Mouse (Mus musculus): ENCODE measurements around the gene Nid2.

Nid2 gene

GRCm38 (mm10) chr14:19740147-19740738 lies 10.8 kb upstream of the Nid2 start:
- ATAC-seq (ENCODE audit: insufficient number of reproducible peaks, low FRiP score, low TSS enrichment): no peak

- ATAC-seq (ENCODE audit: insufficient number of reproducible peaks, low FRiP score, low TSS enrichment): no peak
Observed at GRCm38 (mm10) chr14:19744876-19745275, 6.2 kb upstream of the Nid2 start.

- no peak for ATAC-seq (ENCODE audit: insufficient number of reproducible peaks, low FRiP score, low TSS enrichment)
Observed at GRCm38 (mm10) chr14:19746232-19746631, 4.8 kb upstream of the Nid2 start.

GRCm38 (mm10) chr14:19746731-19747130 lies 4.3 kb upstream of the Nid2 start:
- ATAC-seq (ENCODE audit: insufficient number of reproducible peaks, low FRiP score, low TSS enrichment): no peak

GRCm38 (mm10) chr14:19749743-19750142 lies 1.3 kb upstream of the Nid2 start:
- ATAC-seq (ENCODE audit: insufficient number of reproducible peaks, low FRiP score, low TSS enrichment): no peak

- no peak for ATAC-seq (ENCODE audit: insufficient number of reproducible peaks, low FRiP score, low TSS enrichment)
Observed at GRCm38 (mm10) chr14:19750411-19751024, 547 bp upstream of the Nid2 start.

- no peak for ATAC-seq (ENCODE audit: insufficient number of reproducible peaks, low FRiP score, low TSS enrichment)
Observed at GRCm38 (mm10) chr14:19752276-19752675, 1.2 kb downstream of the Nid2 start.

- ATAC-seq (ENCODE audit: insufficient number of reproducible peaks, low FRiP score, low TSS enrichment): no peak
Observed at GRCm38 (mm10) chr14:19759277-19760193, 8.5 kb downstream of the Nid2 start.

- ATAC-seq (ENCODE audit: insufficient number of reproducible peaks, low FRiP score, low TSS enrichment): no peak
Observed at GRCm38 (mm10) chr14:19760721-19761120, 9.7 kb downstream of the Nid2 start.

GRCm38 (mm10) chr14:19762014-19762413 lies 10.9 kb downstream of the Nid2 start:
- ATAC-seq (ENCODE audit: insufficient number of reproducible peaks, low FRiP score, low TSS enrichment): no peak

GRCm38 (mm10) chr14:19763527-19763926 lies 12.5 kb downstream of the Nid2 start:
- no peak for ATAC-seq (ENCODE audit: insufficient number of reproducible peaks, low FRiP score, low TSS enrichment)

- no peak for ATAC-seq (ENCODE audit: insufficient number of reproducible peaks, low FRiP score, low TSS enrichment)
Observed at GRCm38 (mm10) chr14:19764331-19764730, 13.3 kb downstream of the Nid2 start.

- no peak for ATAC-seq (ENCODE audit: insufficient number of reproducible peaks, low FRiP score, low TSS enrichment)
Observed at GRCm38 (mm10) chr14:19765539-19766379, 14.7 kb downstream of the Nid2 start.

- no peak for ATAC-seq (ENCODE audit: insufficient number of reproducible peaks, low FRiP score, low TSS enrichment)
Observed at GRCm38 (mm10) chr14:19766380-19766649, 15.2 kb downstream of the Nid2 start.

GRCm38 (mm10) chr14:19768648-19769047 lies 17.6 kb downstream of the Nid2 start:
- no peak for ATAC-seq (ENCODE audit: insufficient number of reproducible peaks, low FRiP score, low TSS enrichment)

GRCm38 (mm10) chr14:19769441-19770200 lies 18.6 kb downstream of the Nid2 start:
- no peak for ATAC-seq (ENCODE audit: insufficient number of reproducible peaks, low FRiP score, low TSS enrichment)

- no peak for ATAC-seq (ENCODE audit: insufficient number of reproducible peaks, low FRiP score, low TSS enrichment)
Observed at GRCm38 (mm10) chr14:19771173-19771572, 20.1 kb downstream of the Nid2 start.

- no peak for ATAC-seq (ENCODE audit: insufficient number of reproducible peaks, low FRiP score, low TSS enrichment)
Observed at GRCm38 (mm10) chr14:19774036-19774628, 23.1 kb downstream of the Nid2 start.

- ATAC-seq (ENCODE audit: insufficient number of reproducible peaks, low FRiP score, low TSS enrichment): no peak
Observed at GRCm38 (mm10) chr14:19775491-19775890, 24.4 kb downstream of the Nid2 start.

GRCm38 (mm10) chr14:19776179-19776578 lies 25.1 kb downstream of the Nid2 start:
- ATAC-seq (ENCODE audit: insufficient number of reproducible peaks, low FRiP score, low TSS enrichment): no peak

Measured in cerebellum, adult (tissue).